Mouse (Mus musculus): ENCODE measurements around the gene Serac1.

Gene Serac1

GRCm38 (mm10) chr17:6066021-6066420, 13.5 kb downstream of the Serac1 start:
- in situ Hi-C loops (cut with MboI, MseI): no loop called here

DNA sequence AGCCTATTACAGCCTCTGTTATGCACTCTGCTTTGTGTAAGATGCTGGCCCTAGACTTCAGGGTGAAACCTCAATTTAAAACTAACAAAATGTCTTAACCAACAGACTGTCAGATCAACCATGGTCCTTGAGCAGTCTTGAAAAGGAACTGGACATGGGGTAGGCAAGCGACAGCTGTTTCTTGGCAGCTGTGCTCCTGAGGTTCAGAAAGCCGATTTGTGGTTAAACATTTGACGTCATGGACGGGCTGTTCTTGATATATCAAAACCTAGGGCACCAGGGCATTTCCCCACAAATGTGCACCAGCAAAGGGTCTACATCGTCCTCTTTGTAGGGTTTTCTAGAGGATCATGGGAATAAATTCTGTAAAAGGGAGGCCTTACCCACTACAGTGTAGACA, 16.0 kb downstream of the Serac1 start:
- in situ Hi-C loops (cut with MboI, MseI): no loop called here

DNA sequence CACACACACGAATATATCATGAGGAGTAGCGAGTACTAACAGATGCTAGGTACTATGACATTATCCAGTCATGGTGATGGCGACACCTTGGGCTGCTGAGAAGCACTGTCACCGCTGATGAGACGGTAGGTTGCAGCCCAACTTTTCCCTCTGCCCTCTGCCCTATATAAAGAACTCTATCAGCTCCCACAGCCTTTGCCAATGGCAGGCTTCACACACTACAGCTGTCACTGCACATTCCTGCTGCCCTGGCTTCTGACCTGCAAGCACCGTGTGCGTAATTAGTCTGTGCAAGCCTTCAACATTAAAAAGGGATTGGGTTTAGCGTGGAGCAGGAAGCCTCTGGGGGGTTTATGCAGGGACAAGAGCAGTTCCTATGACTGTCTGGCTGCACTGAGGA, 16.7 kb downstream of the Serac1 start:
- in situ Hi-C loops (cut with MboI, MseI): no loop called here

GRCm38 (mm10) chr17:6054934-6055355, 24.6 kb downstream of the Serac1 start:
- in situ Hi-C loops (cut with MboI, MseI): no loop called here

GRCm38 (mm10) chr17:6052801-6053200, 26.7 kb downstream of the Serac1 start:
- in situ Hi-C loops (cut with MboI, MseI): no loop called here

- in situ Hi-C loops (cut with MboI, MseI): no loop called here
Measured at GRCm38 (mm10) chr17:6037507-6037906, 42.0 kb downstream of the Serac1 start.

DNA sequence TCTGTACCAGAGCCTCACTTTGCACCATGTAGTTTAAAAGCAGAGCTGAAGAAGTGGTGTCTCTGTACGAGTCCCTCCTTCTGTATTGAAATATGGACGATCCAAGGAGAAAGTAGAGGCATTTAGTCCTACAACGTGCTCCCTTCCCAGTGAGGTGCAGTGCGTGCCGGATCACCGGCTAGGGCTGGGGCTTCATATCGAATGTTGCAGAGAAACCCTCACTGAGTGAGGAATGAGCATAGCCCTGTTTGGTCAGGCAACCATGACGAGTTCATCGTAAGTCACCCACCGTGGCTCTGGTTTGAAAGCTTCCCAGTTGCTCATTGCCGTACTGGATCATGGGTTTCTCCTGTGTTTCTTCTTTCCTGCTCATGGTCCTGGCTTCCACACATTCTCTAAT, 42.7 kb downstream of the Serac1 start:
- in situ Hi-C loops (cut with MboI, MseI): no loop called here

DNA sequence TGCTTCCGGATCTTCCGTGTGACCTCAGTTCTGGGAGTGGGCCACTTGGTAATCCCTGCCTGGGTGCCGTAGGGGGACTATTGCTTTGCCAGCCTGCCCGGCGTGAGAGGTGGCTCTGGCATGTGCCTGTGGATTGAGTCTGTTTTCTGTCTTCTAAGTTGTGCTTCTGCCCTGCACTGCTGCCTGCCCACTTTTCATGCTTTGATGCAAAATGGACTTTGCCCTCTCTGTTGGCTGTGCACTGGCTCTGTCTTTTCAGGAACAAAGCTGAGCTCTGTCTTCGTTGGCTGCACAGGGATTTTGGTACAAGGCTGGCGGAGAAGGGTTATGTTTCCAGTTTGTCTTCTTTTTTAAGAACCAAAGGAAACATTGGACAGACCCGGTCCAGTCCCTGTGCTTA, 43.1 kb downstream of the Serac1 start:
- in situ Hi-C loops (cut with MboI, MseI): no loop called here

DNA sequence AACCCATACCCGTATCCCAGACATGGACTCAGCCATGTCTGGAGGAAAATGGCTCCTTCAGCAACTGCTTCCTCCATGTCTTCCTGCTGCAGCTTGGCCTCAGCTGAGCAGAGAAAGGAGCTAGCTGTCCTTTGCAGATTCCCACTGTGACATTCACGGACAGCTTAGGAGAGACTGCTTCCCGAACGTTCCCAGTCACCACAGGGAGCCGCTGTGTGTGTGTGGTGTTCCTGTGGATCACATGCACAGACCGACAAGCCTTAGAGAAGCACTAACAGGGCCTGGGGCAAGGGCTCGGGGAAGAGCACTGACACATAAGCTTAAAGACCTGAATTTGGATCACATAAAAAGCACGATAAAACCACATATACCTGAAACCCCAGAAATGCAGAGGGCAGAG, 43.9 kb downstream of the Serac1 start:
- in situ Hi-C loops (cut with MboI, MseI): no loop called here

DNA sequence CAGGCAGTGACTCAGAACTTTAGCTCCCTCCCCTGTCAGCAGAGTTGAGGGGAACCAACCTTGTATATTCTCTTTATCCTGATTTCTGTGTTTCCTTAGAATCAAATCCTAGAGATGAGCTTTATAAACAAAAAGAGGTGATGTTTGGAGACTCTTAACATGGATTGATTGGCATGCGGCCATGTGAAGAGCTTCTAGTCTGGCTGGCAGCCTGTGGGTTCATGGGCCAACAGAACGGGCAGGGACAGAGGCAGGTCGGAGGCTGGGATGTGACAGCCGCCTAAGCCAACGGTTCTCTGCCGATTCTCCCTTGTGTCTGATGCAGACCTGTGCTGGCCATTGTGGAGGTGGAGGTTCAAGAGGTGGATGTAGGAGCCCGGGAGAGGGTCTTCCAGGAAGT, 53.7 kb downstream of the Serac1 start:
- in situ Hi-C loops (cut with MboI, MseI): no loop called here

DNA sequence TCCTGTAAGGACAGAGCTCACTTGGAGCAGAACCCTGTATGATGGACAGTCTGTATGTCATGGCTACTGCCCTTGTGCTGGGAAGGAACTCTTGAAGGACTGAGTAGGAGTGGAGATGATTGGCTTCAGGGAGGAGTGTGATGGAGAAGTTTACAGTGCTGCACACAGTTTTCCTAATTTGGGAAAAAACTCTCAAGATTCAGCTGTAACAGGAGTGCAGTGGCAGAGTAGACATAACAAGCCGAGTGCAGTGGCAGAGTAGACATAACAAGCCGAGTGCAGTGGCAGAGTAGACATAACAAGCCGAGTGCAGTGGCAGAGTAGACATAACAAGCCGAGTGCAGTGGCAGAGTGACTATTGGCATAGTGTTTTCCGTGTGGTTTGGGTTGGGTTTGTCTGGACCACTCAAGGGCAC, 58.2 kb downstream of the Serac1 start:
- in situ Hi-C loops (cut with MboI, MseI): loop anchor here in 1 of 2 experiments (5.0 kb wide), 1 partner anchor 224 kb away; no protein-coding TSS in a partner anchor

- in situ Hi-C loops (cut with MboI, MseI): loop anchor here in 1 of 2 experiments (5.0 kb wide), 1 partner anchor 223 kb away; no protein-coding TSS in a partner anchor
Measured at GRCm38 (mm10) chr17:6020636-6021035, 58.9 kb downstream of the Serac1 start.

DNA sequence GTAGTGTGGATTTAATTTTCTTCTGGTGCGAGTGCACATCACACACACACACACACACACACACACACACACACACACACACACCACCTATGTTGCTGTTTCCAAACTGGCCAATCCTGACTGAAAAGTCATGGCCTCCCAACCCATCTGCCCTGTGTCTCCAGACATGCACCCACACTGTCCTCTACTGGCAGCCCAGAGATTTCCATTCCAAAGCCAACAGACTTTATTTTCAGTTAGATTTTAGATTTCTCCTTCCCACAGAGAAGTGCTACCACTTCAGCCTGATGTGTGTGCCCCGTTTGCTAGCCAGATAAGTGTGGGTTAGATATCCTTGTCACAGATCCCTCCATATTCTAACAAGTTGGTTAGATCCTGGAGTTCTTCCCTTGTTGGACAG, 59.8 kb downstream of the Serac1 start:
- in situ Hi-C loops (cut with MboI, MseI): loop anchor here in 1 of 2 experiments (5.0 kb wide), 1 partner anchor 222 kb away; no protein-coding TSS in a partner anchor

DNA sequence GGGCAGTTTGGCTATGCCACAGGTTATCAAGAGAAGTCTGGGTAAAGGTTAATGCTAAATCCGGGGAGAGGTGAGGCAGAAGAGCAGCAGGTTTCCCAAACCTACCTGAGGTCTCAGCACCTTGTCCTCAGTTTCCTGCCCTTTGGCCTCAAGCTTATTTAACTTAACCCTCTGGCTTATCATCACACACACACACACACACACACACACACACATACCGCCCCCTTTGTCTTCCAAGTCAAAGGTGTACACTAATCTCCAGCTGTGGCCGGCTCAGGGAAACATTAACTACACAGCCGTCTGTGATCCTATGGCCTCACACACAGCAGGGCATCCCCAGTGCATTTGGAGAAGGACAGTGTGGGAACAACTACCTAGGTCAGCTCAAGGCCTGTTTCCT, 61.2 kb downstream of the Serac1 start:
- in situ Hi-C loops (cut with MboI, MseI): no loop called here

DNA sequence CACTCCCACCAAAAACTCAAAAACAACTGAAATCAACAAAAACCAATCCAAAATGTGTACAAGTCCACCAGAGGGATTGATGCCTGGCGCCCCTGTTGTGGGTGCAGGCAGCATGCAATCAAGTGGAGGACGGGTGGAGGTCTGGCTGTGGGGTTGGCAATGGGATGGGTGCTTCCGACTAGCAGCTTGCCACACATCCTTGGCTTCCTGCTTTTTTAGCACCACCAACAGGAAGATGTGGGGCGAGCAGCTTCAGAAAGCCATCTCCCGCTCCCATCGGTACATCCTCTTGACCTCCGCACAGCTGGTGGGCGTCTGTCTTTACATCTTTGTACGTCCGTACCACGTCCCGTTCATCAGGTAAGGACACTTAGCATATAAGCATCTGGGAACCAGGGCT, 62.3 kb downstream of the Serac1 start:
- in situ Hi-C loops (cut with MboI, MseI): no loop called here

DNA sequence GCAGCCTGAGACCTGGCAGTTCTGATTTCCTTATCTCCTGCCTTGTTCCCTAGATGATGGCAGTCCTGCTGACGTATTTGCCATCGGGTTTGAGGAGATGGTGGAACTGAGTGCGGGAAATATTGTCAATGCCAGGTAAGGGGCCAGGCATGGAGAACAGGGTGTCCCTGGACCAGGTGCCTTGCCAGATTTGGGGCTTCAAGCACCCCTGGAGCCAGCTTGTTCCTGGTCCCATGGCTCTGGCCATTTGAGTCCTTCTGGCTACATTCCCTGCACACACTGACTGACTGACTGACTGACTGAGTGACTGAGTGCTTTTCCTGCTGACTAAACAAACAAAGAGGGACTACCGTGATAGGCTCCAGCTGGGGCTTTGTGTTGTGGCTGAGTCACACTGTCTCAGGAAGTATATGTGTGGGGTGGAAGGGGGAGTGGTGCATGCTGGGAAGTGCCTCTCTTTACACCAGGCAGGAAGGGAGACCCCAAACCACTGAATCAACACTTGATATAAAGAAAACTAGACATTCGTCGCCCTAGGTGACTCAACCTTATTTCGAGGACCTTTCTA, 63.2 kb downstream of the Serac1 start:
- in situ Hi-C loops (cut with MboI, MseI): no loop called here

DNA sequence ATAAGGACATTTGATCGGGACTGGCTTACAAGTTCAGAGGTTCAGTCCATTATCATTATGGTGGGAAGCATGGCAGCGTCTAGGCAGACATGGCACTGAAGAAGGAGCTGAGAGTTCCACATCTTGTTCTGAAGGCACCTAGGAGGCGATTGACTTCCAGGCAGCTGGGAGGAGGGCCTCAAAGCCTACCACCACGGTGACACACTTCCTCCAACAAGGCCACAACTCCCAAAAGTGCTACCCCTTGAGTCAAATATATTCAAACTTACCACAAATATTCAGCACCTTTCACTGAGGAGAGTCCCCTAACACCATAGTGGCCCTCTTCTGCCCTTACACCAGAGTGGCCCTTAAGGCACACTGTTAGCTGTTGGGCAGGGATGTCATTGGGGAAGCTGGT, 64.6 kb downstream of the Serac1 start:
- in situ Hi-C loops (cut with MboI, MseI): loop anchor here in 1 of 2 experiments (5.0 kb wide), 1 partner anchor 38 kb away; no protein-coding TSS in a partner anchor

DNA sequence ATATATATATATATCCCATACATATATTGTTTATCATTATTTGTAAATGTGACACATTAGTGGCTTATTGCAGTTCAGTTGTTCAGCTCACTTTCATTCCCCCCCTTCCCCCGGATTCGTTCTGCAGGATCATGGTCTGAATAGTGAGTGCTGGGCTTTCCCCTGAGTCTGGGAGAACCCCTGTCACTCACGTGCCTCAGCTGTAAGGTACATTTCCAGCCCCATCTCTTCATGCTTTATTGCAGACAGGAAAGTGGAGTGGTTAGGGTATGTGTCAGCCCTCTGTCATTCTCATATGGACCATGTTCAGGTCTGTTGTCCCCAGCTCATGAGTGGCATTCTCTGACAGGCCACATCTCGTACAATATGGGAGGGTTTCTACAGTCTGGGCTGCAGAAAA, 66.5 kb downstream of the Serac1 start:
- in situ Hi-C loops (cut with MboI, MseI): loop anchor here in 1 of 2 experiments (5.0 kb wide), 1 partner anchor 36 kb away; no protein-coding TSS in a partner anchor

GRCm38 (mm10) chr17:6009606-6010005, 69.9 kb downstream of the Serac1 start:
- in situ Hi-C loops (cut with MboI, MseI): loop anchor here in 1 of 2 experiments (5.0 kb wide), 1 partner anchor 32 kb away; no protein-coding TSS in a partner anchor

GRCm38 (mm10) chr17:6008590-6008989, 71.0 kb downstream of the Serac1 start:
- in situ Hi-C loops (cut with MboI, MseI): no loop called here

DNA sequence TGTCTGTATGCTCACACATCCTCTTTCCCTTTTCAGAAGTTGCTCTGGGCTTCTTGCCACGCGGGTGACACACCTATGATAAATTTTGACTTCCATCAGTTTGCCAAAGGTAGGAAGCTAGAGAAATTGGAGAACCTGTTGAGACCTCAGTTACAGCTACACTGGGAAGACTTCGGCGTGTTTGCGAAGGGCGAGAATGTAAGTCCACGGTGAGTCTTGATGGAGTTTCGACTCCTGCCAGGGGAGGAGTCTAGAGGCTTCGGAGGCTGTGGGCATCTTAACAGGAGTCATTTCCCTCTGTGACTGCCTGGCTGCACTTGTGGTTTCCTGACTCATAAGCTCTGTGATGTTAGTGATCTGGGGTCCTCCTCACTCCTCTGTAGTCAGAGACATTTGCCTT, 71.6 kb downstream of the Serac1 start:
- in situ Hi-C loops (cut with MboI, MseI): no loop called here

DNA sequence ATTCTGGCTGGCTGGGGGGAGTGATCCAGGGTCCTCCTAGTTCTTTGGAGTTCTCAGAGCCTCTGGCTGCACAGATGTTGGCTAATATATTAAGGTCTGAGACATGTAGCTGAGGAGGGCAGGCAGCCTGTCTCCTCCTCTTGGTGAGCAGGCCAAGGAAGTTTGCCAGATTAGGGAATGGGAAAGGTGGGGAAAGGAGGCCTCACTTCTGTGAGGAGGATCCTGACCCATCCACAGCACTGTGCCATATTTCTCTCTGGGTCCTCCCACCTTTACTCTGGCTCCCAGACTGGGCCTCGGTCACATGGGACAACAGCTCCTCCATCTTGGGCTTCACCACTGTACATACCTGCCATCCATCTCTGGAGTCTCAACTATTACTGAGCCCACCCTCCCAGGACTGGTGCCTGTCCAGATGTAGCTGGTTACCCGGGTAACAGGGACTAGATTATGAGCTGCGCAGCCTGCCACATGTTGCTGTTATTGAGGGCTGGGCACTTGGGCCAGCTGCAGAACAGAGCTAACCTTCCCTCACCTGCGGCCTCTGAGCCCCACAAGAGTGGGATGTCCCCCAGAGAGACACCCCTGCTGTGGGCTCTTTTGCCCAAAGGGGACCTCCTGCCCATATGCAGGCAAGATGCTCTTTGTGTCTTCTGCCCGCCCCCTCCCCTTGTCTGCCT, 72.3 kb downstream of the Serac1 start:
- in situ Hi-C loops (cut with MboI, MseI): no loop called here
